Mouse (Mus musculus): ENCODE data around the gene Tppp3. TPM values are rescaled to one million over a fixed set of nuclear protein-coding genes. Genes with fewer than 3 reads are reported as not detected.

Tppp3 gene
- polyA plus RNA-seq, 1 experiment from 2014 or later: 38.7 TPM

DNA sequence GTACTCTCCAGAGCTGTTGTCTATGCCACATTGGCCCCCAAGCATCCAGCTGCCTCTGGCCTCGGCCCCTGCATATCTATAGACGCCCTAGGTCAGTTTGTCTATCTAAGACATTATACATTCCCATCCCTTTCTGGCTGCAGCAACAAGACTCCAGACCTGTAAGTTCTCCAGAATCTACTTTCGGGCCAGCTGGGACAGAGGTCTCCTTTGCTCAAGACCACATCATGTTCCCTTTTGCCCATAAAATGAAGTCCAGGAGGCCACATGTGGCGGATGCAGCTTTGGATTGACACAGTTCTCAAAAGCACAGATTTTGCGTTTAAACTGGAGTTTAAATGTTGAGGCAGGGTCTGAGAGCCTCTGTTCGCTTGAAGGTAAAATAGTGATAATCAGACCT, 42.9 kb upstream of the Tppp3 start:
- H3K9me3 ChIP-seq (replicated peaks; ENCODE audit: control insufficient read depth, low read length): no peaks in the 10 kb centered on the region
- peaks cover 21% of the 10 kb centered on the region for H3K4me1 ChIP-seq (ENCODE audit: control insufficient read depth, insufficient read depth, low read length)
- peaks cover 25% of the 10 kb centered on the region for H3K27me3 ChIP-seq (ENCODE audit: control insufficient read depth, insufficient read depth, low read length)
- no peak overlapping the region for H3K4me3 ChIP-seq (ENCODE audit: low read length)
- no peaks in the 10 kb centered on the region for H3K36me3 ChIP-seq (ENCODE audit: control insufficient read depth, insufficient read depth)
- no peak overlapping the region for H3K4me2 ChIP-seq (ENCODE audit: low read depth, low read length)
- ATAC-seq (replicated peaks; ENCODE audit: extremely low read depth, insufficient read depth, low FRiP score): no peak
- no peak overlapping the region for H3K9ac ChIP-seq (ENCODE audit: low read length)
- H3K27ac ChIP-seq (ENCODE audit: low read length): no peak overlapping the region
- 82% methylated on average over 6 of the region's 6 CpGs for WGBS

DNA sequence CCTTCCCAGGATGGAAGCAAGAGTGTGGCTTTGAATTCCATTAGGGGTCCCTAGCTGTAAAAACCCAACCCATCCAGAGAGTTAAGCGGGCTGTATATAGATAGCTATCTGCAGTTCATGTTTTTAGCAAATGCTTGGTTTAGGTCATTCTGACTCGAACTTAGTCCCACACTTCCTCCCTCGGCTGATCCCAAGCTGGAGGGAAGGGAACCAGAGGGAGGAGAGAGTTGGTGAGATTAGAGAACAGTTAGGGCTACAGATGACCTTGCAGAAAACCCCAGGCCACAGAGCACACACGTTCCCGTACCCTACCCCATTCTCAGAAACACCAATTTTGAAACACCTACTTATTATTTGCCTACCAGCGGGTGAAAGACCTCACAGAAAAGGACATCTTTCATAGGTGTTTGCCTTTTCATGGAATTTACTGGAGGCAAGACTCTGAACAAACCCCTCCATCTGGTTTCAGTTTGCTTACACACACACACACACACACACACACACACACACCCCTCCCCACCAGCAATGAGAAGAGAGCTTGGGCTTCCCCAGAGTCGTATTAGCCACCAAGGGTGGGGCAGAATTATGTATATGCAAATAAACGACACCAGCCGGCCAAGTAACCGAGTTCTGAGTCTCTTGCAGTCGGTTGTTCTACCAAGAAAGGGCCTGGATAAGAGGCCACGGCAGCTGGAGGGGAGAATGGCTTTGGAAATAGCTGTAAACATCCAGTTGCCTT, 38.8 kb upstream of the Tppp3 start:
- Histone ChIP-seq H3K4me3 (ENCODE audit: low read length) (no peak overlapping the region), H3K4me1 (ENCODE audit: control insufficient read depth, insufficient read depth, low read length) (0 out of 2 replicates have a peak, but pooled peaks cover 4% of the 10 kb centered on the region), H3K4me2 (ENCODE audit: low read depth, low read length) (no peak overlapping the region), H3K9ac (ENCODE audit: low read length) (no peak overlapping the region), H3K27me3 (ENCODE audit: control insufficient read depth, insufficient read depth, low read length) (no peaks in the 10 kb centered on the region), H3K36me3 (ENCODE audit: control insufficient read depth, insufficient read depth) (no peaks in the 10 kb centered on the region), H3K27ac (ENCODE audit: low read length) (no peak overlapping the region), H3K9me3 (replicated peaks; ENCODE audit: control insufficient read depth, low read length) (no peaks in the 10 kb centered on the region)
- ATAC-seq (replicated peaks; ENCODE audit: extremely low read depth, insufficient read depth, low FRiP score): no peak
- 44% methylated on average over 12 of the region's 12 CpGs for WGBS

DNA sequence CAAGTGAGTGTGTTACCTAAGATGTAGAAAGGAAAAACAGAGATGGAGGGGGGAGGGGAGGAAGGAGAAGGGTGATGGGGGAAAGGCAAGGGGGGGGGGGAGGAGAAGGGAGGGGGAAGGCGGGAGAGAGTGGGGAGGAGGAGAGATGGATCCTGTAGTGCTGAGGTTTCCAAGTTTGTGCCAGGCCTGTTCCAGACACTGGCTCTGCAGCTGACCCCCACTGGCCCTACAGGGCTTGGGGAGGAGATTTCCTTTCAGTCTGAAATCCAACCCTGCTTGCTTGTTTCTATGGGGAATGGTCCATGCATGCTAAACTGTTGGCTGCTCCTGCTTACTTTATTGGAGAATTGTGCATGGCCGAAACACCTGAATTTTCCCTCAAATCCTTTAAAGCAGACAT, 37.4 kb upstream of the Tppp3 start:
- H3K36me3 ChIP-seq (ENCODE audit: control insufficient read depth, insufficient read depth): no peaks in the 10 kb centered on the region
- no peaks in the 10 kb centered on the region for H3K4me1 ChIP-seq (ENCODE audit: control insufficient read depth, insufficient read depth, low read length)
- H3K9me3 ChIP-seq (replicated peaks; ENCODE audit: control insufficient read depth, low read length): no peaks in the 10 kb centered on the region
- H3K4me2 ChIP-seq (ENCODE audit: low read depth, low read length): no peak overlapping the region
- H3K27ac ChIP-seq (ENCODE audit: low read length): no peak overlapping the region
- H3K9ac ChIP-seq (ENCODE audit: low read length): no peak overlapping the region
- no peaks in the 10 kb centered on the region for H3K27me3 ChIP-seq (ENCODE audit: control insufficient read depth, insufficient read depth, low read length)
- no peak overlapping the region for H3K4me3 ChIP-seq (ENCODE audit: low read length)
- no peak for ATAC-seq (replicated peaks; ENCODE audit: extremely low read depth, insufficient read depth, low FRiP score)
- 90% methylated on average over 1 of the region's 2 CpGs for WGBS

DNA sequence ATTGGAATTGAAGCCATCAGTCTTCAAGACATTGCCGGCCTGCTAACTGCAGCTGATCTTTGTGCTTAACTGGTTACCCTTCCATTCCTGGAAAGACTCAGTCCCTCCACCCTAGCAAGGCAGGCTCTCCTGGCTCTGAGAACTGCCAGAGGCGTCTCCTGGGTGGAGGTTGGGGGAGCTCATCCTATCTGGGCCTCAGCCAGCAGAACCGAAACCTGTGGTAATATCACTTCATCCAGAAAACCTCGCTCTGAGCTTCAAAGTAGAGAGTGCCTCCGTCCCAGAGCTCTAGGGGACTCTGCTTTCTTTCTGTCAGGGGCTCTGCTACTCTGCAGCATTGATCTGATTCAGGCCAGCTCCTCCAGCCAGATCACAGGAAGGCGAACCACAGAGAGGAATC, 35.7 kb upstream of the Tppp3 start:
- no peak overlapping the region for H3K4me2 ChIP-seq (ENCODE audit: low read depth, low read length)
- WGBS: 63% methylated on average over 6 of the region's 6 CpGs
- H3K27me3 ChIP-seq (ENCODE audit: control insufficient read depth, insufficient read depth, low read length): no peaks in the 10 kb centered on the region
- no peak overlapping the region for H3K4me3 ChIP-seq (ENCODE audit: low read length)
- H3K4me1 ChIP-seq (ENCODE audit: control insufficient read depth, insufficient read depth, low read length): no peaks in the 10 kb centered on the region
- H3K9me3 ChIP-seq (replicated peaks; ENCODE audit: control insufficient read depth, low read length): no peaks in the 10 kb centered on the region
- no peak overlapping the region for H3K27ac ChIP-seq (ENCODE audit: low read length)
- H3K36me3 ChIP-seq (ENCODE audit: control insufficient read depth, insufficient read depth): no peaks in the 10 kb centered on the region
- ATAC-seq (replicated peaks; ENCODE audit: extremely low read depth, insufficient read depth, low FRiP score): no peak
- H3K9ac ChIP-seq (ENCODE audit: low read length): no peak overlapping the region

DNA sequence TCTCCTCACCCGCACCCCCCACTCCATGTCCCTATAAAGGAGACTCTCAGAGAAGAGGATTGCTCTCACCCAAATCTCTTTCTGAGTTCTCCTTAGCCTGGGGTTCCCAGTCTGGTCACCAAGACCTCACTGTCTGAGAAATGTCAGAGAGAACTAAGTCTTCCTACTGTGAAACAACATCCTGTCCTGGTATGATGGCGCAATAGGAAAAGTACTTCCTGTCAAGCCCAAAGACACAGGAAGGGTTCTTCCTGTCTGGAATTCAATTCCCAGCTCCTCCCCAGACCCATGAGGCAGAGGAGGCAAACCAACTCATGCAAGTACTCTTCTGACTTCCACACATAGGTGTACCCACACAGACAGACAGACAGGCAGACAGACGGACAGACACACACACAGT, 33.3 kb upstream of the Tppp3 start:
- H3K9me3 ChIP-seq (replicated peaks; ENCODE audit: control insufficient read depth, low read length): no peaks in the 10 kb centered on the region
- no peak overlapping the region for H3K4me2 ChIP-seq (ENCODE audit: low read depth, low read length)
- H3K4me1 ChIP-seq (ENCODE audit: control insufficient read depth, insufficient read depth, low read length): no peaks in the 10 kb centered on the region
- H3K4me3 ChIP-seq (ENCODE audit: low read length): no peak overlapping the region
- H3K27ac ChIP-seq (ENCODE audit: low read length): peak overlapping the region; percentile 64
- WGBS: 82% methylated on average over 3 of the region's 3 CpGs
- no peaks in the 10 kb centered on the region for H3K27me3 ChIP-seq (ENCODE audit: control insufficient read depth, insufficient read depth, low read length)
- H3K36me3 ChIP-seq (ENCODE audit: control insufficient read depth, insufficient read depth): no peaks in the 10 kb centered on the region
- H3K9ac ChIP-seq (ENCODE audit: low read length): no peak overlapping the region
- ATAC-seq (replicated peaks; ENCODE audit: extremely low read depth, insufficient read depth, low FRiP score): no peak

DNA sequence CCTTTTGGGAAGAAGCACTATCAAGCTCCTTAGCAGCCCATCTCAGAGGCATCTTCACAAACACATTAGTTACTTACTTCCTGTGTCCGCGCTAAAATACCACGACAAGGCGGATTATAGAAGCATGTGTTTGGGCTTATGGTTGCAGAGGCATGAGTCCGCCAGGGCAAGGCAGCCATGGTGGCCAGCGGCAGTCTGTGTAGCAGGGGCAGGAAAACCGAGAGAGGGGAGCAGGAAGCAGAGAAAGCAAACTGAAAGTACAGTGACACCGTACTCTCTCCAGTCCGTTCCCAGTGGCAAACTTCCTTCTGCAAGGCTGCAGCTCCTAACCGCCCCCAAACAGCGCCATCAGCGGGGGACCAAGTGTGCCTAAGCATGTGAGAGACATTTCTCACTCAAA, 28.5 kb upstream of the Tppp3 start:
- no peaks in the 10 kb centered on the region for H3K36me3 ChIP-seq (ENCODE audit: control insufficient read depth, insufficient read depth)
- 0 out of 2 replicates have a peak overlapping the region, but pooled peaks have one; percentile 25 for H3K9ac ChIP-seq (ENCODE audit: low read length)
- no peak for ATAC-seq (replicated peaks; ENCODE audit: extremely low read depth, insufficient read depth, low FRiP score)
- H3K27me3 ChIP-seq (ENCODE audit: control insufficient read depth, insufficient read depth, low read length): no peaks in the 10 kb centered on the region
- peaks cover 17% of the 10 kb centered on the region for H3K4me1 ChIP-seq (ENCODE audit: control insufficient read depth, insufficient read depth, low read length)
- peak overlapping the region; percentile 32 for H3K4me2 ChIP-seq (ENCODE audit: low read depth, low read length)
- no peak overlapping the region for H3K27ac ChIP-seq (ENCODE audit: low read length)
- H3K9me3 ChIP-seq (replicated peaks; ENCODE audit: control insufficient read depth, low read length): no peaks in the 10 kb centered on the region
- H3K4me3 ChIP-seq (ENCODE audit: low read length): peak overlapping the region; percentile 23; the same call in 1 of the 2 replicates
- 55% methylated on average over 12 of the region's 12 CpGs for WGBS

DNA sequence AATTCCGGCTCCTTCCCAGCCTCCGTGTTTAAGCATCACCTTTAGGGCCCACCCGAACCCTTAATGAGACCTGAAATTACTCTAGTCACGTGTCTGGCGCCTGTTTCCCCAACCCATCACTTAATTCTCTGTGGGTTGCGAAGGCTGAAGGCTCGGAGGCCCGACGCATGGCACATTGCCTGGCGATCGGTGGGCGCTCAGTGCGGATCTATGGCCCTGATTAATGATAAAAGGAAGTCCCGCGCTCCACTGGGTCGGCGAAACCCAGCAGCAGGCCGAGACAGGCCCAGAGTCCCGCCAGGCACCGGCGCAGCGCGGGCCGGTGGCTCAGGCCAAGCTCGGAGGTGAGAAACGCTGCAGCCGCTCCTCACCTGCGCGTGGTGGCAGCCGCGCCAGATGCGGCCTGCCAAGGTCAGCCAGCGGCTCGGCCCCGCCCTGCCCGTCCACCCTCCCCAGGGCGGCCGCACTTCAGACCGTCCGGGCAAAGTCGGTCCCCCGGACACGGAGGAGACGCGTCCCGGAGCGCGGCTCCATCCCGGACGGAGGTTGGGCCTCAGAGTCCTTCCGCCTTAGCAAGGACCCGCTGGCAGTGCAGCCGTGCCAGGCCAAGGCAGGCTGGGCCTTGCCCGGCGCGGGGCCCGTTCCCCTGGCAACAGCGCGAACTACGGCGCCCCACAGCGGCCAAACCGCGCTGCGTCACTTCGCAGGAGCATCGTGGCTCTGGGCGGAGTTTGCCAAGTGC, 25.3 kb upstream of the Tppp3 start, which contains the start of gene Zdhhc1:
Zdhhc1 (minus strand) TSS at position 464 of the 742 bp plus-strand sequence.
- Histone ChIP-seq H3K36me3 (ENCODE audit: control insufficient read depth, insufficient read depth) (no peaks in the 10 kb centered on the region), H3K4me1 (ENCODE audit: control insufficient read depth, insufficient read depth, low read length) (peaks cover 17% of the 10 kb centered on the region), H3K27ac (ENCODE audit: low read length) (peak within 1 kb of the TSS; percentile 76), H3K4me2 (ENCODE audit: low read depth, low read length) (peak within 1 kb of the TSS; percentile 84), H3K9ac (ENCODE audit: low read length) (peak within 1 kb of the TSS; percentile 95), H3K4me3 (ENCODE audit: low read length) (peak within 1 kb of the TSS; percentile 89), H3K9me3 (replicated peaks; ENCODE audit: control insufficient read depth, low read length) (no peaks in the 10 kb centered on the region), H3K27me3 (ENCODE audit: control insufficient read depth, insufficient read depth, low read length) (no peaks in the 10 kb centered on the region)
- WGBS: under 1% methylated on average over 68 of the region's 68 CpGs
- peak; percentile 88 for ATAC-seq (replicated peaks; ENCODE audit: extremely low read depth, insufficient read depth, low FRiP score)

DNA sequence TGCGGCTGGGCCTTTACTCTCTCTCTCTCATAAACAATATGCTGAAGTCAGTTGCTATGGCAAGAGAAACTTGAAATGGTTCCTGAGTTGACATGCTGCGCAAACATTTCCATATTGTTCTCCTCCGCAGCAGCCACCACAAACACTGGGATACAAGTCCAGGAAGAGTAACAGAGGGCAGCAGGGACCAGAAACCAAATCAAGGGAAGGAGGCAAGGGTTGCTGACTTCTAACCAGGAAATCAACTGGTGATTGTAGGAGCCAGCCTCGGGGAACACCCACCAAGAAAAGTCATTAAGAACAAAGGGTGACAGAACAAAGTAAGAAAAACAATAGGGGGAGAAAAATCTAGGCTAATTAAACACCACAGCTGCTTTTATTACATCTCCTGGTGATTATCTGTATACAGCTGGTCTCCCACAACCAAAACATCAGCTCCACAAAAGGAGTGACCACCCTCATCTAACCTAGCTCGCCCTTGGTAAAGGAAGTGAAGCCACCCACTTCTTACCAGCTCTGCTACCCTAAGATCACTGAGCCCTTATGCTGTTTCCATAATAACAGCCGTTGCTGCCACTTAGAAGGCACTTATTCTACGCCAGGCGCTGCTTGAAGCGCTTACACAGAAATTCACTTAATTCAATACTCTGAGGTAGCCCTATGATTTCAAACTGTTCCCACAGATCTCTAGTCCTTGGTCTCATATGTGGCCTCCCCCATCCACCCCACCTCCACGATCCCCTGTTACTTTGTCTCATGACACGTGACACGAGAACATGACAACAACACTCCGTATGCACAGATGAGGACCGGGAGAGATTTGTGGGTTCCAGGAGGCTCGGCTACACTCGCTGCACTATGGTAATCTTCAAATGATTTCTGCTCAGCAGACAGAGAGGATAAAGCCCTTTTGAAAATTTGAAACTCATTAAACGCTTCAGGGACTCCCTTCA, 24.3 kb upstream of the Tppp3 start:
- WGBS: 46% methylated on average over 17 of the region's 17 CpGs
- H3K9me3 ChIP-seq (replicated peaks; ENCODE audit: control insufficient read depth, low read length): no peaks in the 10 kb centered on the region

More for the DNA sequence above, 24.3 kb upstream of the Tppp3 start:
- Histone ChIP-seq H3K4me2 (ENCODE audit: low read depth, low read length) (peak overlapping the region; percentile 84), H3K4me1 (ENCODE audit: control insufficient read depth, insufficient read depth, low read length) (peaks cover 22% of the 10 kb centered on the region), H3K4me3 (ENCODE audit: low read length) (peak overlapping the region; percentile 89), H3K27ac (ENCODE audit: low read length) (peak overlapping the region; percentile 34; the same call in 1 of the 2 replicates), H3K36me3 (ENCODE audit: control insufficient read depth, insufficient read depth) (no peaks in the 10 kb centered on the region), H3K27me3 (ENCODE audit: control insufficient read depth, insufficient read depth, low read length) (no peaks in the 10 kb centered on the region), H3K9ac (ENCODE audit: low read length) (peak overlapping the region; percentile 95)
- ATAC-seq (replicated peaks; ENCODE audit: extremely low read depth, insufficient read depth, low FRiP score): no peak
